Mouse (Mus musculus) layer of hippocampus, adult 2 months (tissue): ENCODE measurements around the gene Cacna2d3. TPM values are rescaled to one million over a fixed set of nuclear protein-coding genes. Genes with fewer than 3 reads are reported as not detected.

Source experiments
- DNase-seq, 2 experiments: peaks; one replicate each; pipeline ENCODE4 v3.0.0; 2022; ENCODE audit warnings: low spot score in 2 of 2
- H3K27ac ChIP-seq: fragments of 200-600 bp; 2 replicates; pipeline ENCODE4 v1.8.1; 2022
- H3K4me3 ChIP-seq: fragments of 200-600 bp; 2 replicates; pipeline ENCODE4 v1.8.1; 2022; ENCODE audit warnings: mild to moderate bottlenecking
- CTCF ChIP-seq: fragments of 200-600 bp; conservative IDR thresholded peaks from 2 replicates; pipeline ENCODE4 v1.8.1; 2022; ENCODE audit warnings: antibody characterized with exemption, mild to moderate bottlenecking, moderate library complexity
- total RNA-seq, 2 experiments: library from RNA; stranded (reverse); gene quantifications; 2 replicates each; pipeline ENCODE4 v1.2.3; 2021

Cacna2d3 gene
- total RNA-seq, 2 experiments from 2014 or later = 98.7 to 101 TPM

DNA sequence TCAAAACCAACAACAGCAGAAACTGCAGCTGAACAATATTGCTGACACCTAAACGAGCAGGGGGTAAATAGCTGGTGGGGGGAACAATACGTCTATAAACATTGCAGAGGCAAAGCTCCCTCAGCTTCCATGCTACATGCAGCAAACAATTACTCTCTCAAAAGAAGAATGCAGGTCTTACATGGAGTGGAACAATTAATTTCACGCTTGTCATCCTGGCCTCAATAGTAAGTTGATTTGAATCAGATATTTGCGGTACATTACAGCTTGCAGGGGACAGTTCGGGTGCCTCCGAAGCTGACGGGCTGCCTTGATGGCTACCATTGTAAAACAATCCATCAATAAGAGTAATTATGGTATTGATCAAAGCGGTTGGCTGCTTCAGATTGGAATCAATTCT is 122.2 kb downstream of the Cacna2d3 start:
- TF ChIP-seq CTCF = no peak
- Histone ChIP-seq H3K4me3 (no peak overlapping the region), H3K27ac (no peak overlapping the region)
- no peak for DNase-seq

DNA sequence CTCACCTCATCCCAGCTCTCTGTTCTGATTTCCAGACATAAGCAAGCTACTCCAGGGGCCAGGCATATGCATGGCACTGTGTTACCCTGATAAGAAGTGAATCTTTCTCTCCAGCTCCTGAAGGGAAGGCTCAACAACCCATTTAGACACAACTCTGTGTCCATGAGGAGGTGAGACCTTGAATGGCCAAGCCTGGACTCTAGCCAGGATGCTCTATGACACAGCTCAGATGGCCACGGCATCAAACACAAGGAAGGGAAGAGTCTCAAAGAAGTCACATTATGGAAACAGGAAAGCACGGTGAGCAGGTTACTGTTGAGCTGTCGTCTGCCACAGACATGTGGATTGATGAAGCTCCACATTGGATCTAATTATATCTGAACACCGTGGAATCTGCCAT is 128.8 kb downstream of the Cacna2d3 start:
- no peak overlapping the region for H3K27ac ChIP-seq
- no peak for TF ChIP-seq CTCF

GRCm38 (mm10) chr14:29589628-29590027 is 132.0 kb downstream of the Cacna2d3 start:
- TF ChIP-seq CTCF = no peak
- Histone ChIP-seq H3K4me3 (no peak overlapping the region), H3K27ac (no peak overlapping the region)
- DNase-seq = no peak

More for the DNA sequence above, 128.8 kb downstream of the Cacna2d3 start:
- DNase-seq = no peak
- H3K4me3 ChIP-seq = no peak overlapping the region

GRCm38 (mm10) chr14:29581961-29582360 is 139.7 kb downstream of the Cacna2d3 start:
- no peak for TF ChIP-seq CTCF
- H3K4me3 ChIP-seq = no peak overlapping the region
- H3K27ac ChIP-seq = no peak overlapping the region
- no peak for DNase-seq

- no peak for DNase-seq
- no peak for TF ChIP-seq CTCF
- H3K4me3 ChIP-seq = no peak overlapping the region
Observed at GRCm38 (mm10) chr14:29577786-29578185, 143.9 kb downstream of the Cacna2d3 start.

DNA sequence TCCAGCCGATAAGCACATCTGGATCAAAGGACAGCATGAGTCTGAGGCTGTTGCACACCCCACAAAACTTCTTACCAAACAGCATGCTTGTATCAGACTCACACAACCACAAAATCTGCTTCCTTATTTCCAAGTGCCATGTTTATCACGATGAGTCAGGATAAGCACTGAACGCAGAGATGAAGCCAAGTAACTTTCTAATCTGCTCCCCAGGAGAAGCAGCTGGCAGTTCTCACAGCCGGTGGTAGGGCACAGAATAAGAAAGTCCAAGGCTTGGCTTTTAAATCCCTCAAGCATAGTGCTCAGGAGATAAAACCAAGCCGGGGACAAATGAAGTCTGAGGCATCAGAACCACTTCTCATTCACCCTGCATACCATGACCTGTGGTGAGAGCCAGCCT is 146.1 kb downstream of the Cacna2d3 start:
- no peak for TF ChIP-seq CTCF
- Histone ChIP-seq H3K4me3 (no peak overlapping the region), H3K27ac (peak overlapping the region; percentile 43; the same call in 1 of the 2 replicates)
- DNase-seq = peak in 1 of 2 experiments; percentile 50

More at GRCm38 (mm10) chr14:29577786-29578185, 143.9 kb downstream of the Cacna2d3 start:
- no peak overlapping the region for H3K27ac ChIP-seq

DNA sequence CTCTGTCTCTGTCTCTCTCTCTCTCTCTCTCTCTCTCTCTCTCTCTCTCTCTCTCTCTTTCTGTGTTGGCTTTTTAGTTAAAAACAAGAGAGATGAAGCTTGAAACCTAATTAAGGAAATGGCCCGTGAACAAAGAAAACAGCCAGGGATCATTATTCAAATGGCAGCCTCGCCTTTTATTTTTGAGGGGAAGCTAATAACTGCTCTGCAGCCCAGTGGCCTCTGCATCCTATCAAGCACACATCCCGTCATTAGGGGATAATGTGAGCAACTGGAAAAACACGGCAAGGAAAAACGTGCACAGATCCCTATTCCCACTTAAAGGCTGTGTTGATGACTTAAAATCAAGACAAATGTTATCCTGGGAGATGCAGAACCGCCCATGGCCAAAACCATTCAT is 159.0 kb downstream of the Cacna2d3 start:
- no peak overlapping the region for H3K4me3 ChIP-seq
- TF ChIP-seq CTCF = no peak
- H3K27ac ChIP-seq = no peak overlapping the region
- DNase-seq = no peak

DNA sequence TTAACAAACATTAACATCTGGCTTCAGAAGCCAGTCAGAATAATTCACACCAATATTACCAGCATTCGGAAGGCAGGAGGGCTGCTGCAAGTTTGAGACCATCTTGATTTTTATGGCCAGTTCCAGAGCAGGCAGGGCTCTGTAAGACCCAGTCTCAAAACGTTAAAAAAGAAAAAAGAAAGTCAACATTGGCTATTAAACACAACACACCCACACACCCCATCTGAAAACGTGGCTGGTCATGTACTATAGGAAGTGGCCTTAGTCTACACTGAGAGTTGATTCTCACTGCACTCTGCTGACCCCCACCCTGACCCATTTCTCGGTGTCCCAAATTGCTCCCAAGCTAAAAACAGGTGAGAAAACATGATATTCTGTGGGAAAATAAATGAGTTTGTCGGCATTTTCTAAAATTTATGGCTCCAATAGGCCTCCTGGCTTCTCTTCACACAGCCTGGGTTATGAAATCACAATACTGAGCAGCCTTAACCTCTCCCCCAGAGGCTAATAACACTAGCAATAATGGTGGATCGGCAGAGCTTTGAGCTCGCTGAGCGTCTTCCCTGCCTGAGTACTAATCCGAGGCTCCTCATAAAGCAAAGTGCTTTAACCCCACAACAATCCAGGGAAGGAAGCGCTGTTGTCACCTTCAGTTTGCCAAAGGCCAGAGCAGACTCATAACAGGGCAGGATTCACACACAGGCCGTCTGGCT is 160.4 kb downstream of the Cacna2d3 start:
- DNase-seq = no peak
- no peak overlapping the region for H3K27ac ChIP-seq
- no peak for TF ChIP-seq CTCF
- no peak overlapping the region for H3K4me3 ChIP-seq

GRCm38 (mm10) chr14:29558440-29558839 is 163.2 kb downstream of the Cacna2d3 start:
- Histone ChIP-seq H3K4me3 (no peak overlapping the region), H3K27ac (no peak overlapping the region)
- DNase-seq = no peak
- no peak for TF ChIP-seq CTCF

GRCm38 (mm10) chr14:29556152-29556551 is 165.5 kb downstream of the Cacna2d3 start:
- H3K27ac ChIP-seq = no peak overlapping the region
- no peak overlapping the region for H3K4me3 ChIP-seq
- no peak for TF ChIP-seq CTCF
- no peak for DNase-seq

GRCm38 (mm10) chr14:29552471-29552870 is 169.2 kb downstream of the Cacna2d3 start:
- no peak for DNase-seq
- Histone ChIP-seq H3K4me3 (no peak overlapping the region), H3K27ac (no peak overlapping the region)
- TF ChIP-seq CTCF = no peak

DNA sequence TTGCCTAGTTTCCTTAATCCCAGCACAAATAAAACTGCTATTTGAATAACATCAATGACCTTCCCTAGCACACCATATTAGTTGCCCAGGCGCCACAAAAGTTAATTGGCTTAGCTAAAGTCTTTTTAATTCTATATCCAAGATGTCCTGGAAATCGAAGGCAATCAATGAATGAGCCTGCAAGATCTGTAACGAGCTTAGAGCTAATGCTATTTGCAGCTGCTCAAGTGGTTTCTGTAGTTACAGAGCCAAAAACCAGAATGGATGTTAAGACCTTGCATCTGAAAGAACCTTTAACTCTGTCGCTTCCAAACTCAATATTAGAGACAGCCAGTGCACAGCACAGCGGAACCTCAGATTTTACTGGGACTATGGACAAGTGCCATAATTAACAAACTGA is 173.0 kb downstream of the Cacna2d3 start:
- no peak for TF ChIP-seq CTCF

GRCm38 (mm10) chr14:29530516-29530915 is 191.1 kb downstream of the Cacna2d3 start:
- Histone ChIP-seq H3K4me3 (no peak overlapping the region), H3K27ac (peak overlapping the region; percentile 46; the same call in 1 of the 2 replicates)
- TF ChIP-seq CTCF = no peak
- no peak for DNase-seq

More for the DNA sequence above, 173.0 kb downstream of the Cacna2d3 start:
- DNase-seq = no peak
- Histone ChIP-seq H3K27ac (no peak overlapping the region), H3K4me3 (no peak overlapping the region)

- Histone ChIP-seq H3K4me3 (no peak overlapping the region), H3K27ac (no peak overlapping the region)
- no peak for DNase-seq
- TF ChIP-seq CTCF = no peak
Observed at GRCm38 (mm10) chr14:29528696-29529095, 193.0 kb downstream of the Cacna2d3 start.
